Mouse (Mus musculus): Measurements from ENCODE around the gene Ctsq. TPM values are rescaled to one million over a fixed set of nuclear protein-coding genes. Genes with fewer than 3 reads are reported as not detected.

Ctsq gene
- not detected for polyA plus RNA-seq (2017; shearing (Covaris generic))

DNA sequence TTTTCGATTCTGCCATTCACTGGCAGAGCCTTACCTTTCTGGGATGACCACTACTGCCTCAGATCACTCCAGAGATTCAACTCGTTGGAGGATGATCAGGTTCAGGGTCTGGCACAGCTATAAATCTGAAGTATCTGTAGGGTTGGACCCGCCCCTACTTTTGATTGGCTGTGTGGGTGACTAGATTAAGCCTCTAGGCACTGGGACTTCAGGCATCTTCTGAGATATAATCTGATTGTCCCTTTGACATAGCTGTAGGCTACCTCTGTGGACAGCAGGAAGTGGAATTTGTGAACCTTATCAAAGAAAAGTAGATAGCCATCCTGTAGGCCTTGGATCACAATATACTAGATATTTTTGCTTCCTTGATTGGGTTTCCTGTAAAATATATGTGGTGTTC, at the start of gene Ctsq:
TSS of gene Ctsq (minus strand) at position 101 of the 400 bp plus-strand sequence.

DNA sequence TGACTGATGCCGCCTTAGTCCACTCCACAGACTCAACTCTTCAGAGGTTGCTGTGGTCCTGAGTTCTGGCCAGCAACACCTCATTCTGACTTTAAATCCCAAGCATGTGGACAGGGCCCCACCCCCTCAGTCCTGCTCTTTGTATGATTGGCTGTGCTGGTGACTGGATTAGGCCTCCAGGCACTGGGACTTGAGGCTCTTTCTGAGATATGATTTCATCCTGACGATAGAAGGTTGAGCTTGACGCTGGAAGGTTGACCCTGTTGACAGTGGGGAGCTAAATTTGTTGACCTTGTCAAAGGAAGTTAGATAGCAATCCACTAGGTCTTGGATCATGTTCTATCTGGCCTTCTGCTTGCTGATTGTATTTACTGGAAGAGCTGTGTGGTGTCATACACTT, 34.6 kb downstream of the Ctsq start, which contains the start of gene Ctsj:
TSS of gene Ctsj (minus strand) at position 101 of the 400 bp plus-strand sequence.

Other genes starting within 250 kb of the Ctsq start
- not detected for gene Ctsll3, start 237.8 kb downstream of the Ctsq start, polyA plus RNA-seq (2017; shearing (Covaris generic))
- 3.4 TPM for gene 4930486L24Rik, start 176.2 kb downstream of the Ctsq start, polyA plus RNA-seq (2017; shearing (Covaris generic))
- not detected for gene Gm49392, start 143.7 kb downstream of the Ctsq start, polyA plus RNA-seq (2017; shearing (Covaris generic))
- gene Ctla2b, start 143.2 kb downstream of the Ctsq start, polyA plus RNA-seq (2017; shearing (Covaris generic)): 26.3 TPM
- not detected for gene Tpbpb, start 135.8 kb downstream of the Ctsq start, polyA plus RNA-seq (2017; shearing (Covaris generic))
- not detected for gene Gm49393, start 105.0 kb downstream of the Ctsq start, polyA plus RNA-seq (2017; shearing (Covaris generic))
- gene Gm49391, start 104.1 kb downstream of the Ctsq start, polyA plus RNA-seq (2017; shearing (Covaris generic)): 0.61 TPM
- 241 TPM for gene Ctla2a, start 104.0 kb downstream of the Ctsq start, polyA plus RNA-seq (2017; shearing (Covaris generic))
- not detected for gene Tpbpa, start 98.6 kb downstream of the Ctsq start, polyA plus RNA-seq (2017; shearing (Covaris generic))
- gene Ctsj, start 34.7 kb downstream of the Ctsq start, polyA plus RNA-seq (2017; shearing (Covaris generic)): not detected
- gene Ctsr, start 123.6 kb upstream of the Ctsq start, polyA plus RNA-seq (2017; shearing (Covaris generic)): not detected
- not detected for gene Cts6, start 162.8 kb upstream of the Ctsq start, polyA plus RNA-seq (2017; shearing (Covaris generic))
- gene Cts8, start 214.7 kb upstream of the Ctsq start, polyA plus RNA-seq (2017; shearing (Covaris generic)): not detected
- gene Gm49398, start 248.2 kb upstream of the Ctsq start, polyA plus RNA-seq (2017; shearing (Covaris generic)): not detected